10 mouse cellular contexts compared by ENCODE assay signal in genomic region chr10:81025639-81026275, GRCm38 (mm10). TPM values are rescaled to one million over a fixed set of nuclear protein-coding genes. Genes with fewer than 3 reads are reported as not detected.
A peak's percentile ranks its signal among the peaks of the same experiment; 100 is the strongest.
DNase-seq lines count a peak whose midpoint lies in the region; ATAC-seq and TF ChIP-seq lines count a peak whose summit lies in the region.
"Had no signal": no experiment of that assay in that cellular context is flagged by ENCODE, and none has a peak within 500 bp of the region (broad histone marks: within the 10 kb centered on the region; RNA-seq: fewer than 3 reads in every experiment).

Diras1 (minus strand) TSS chr10:81025662.

- no peak within 1 kb of the TSS for H3K9ac ChIP-seq in heart, embryonic 11.5 days (ENCODE audit: low read depth, low read length)
- H3K9ac ChIP-seq in limb, embryonic 13.5 days: peak within 1 kb of the TSS; percentile 50; the same call in 1 of the 2 replicates

- H3K36me3 ChIP-seq in heart, embryonic 11.5 days (ENCODE audit: control insufficient read depth, insufficient read depth, low read length): 0 out of 2 replicates have a peak, but pooled peaks cover 2% of the 10 kb centered on the region
- H3K36me3 ChIP-seq in E14TG2a.4 (ENCODE audit: insufficient read depth, low read length): no peaks in the 10 kb centered on the region
- peaks cover 10% of the 10 kb centered on the region for H3K36me3 ChIP-seq in hindbrain, embryonic 10.5 days
- H3K36me3 ChIP-seq in limb, embryonic 13.5 days: peaks cover 10% of the 10 kb centered on the region

- H3K4me1 ChIP-seq in heart, embryonic 11.5 days (ENCODE audit: control insufficient read depth, insufficient read depth, low read length): peaks cover 10% of the 10 kb centered on the region; the same call in 1 of the 2 replicates
- H3K4me1 ChIP-seq in E14TG2a.4 (replicated peaks; ENCODE audit: low read depth, low read length): peaks cover 57% of the 10 kb centered on the region
- H3K4me1 ChIP-seq in hindbrain, embryonic 10.5 days (replicated peaks): peaks cover 19% of the 10 kb centered on the region
- H3K4me1 ChIP-seq in limb, embryonic 13.5 days: peaks cover 6% of the 10 kb centered on the region

- no peak for DNase-seq in heart, postnatal 25 days (ENCODE audit: low spot score)
- no peak for DNase-seq in hindbrain, embryonic 10.5 days (ENCODE audit: low spot score)
- DNase-seq in ovary, postnatal 14 days (ENCODE audit: low spot score): no peak
- DNase-seq in cerebellum, adult 11 months: no peak
- DNase-seq: thymus, postnatal 25 days had no signal

- no peaks in the 10 kb centered on the region for H3K9me3 ChIP-seq in heart, embryonic 11.5 days (replicated peaks; ENCODE audit: control insufficient read depth, low read length)
- no peaks in the 10 kb centered on the region for H3K9me3 ChIP-seq in E14TG2a.4 (ENCODE audit: low read length)
- no peaks in the 10 kb centered on the region for H3K9me3 ChIP-seq in hindbrain, embryonic 10.5 days
- 0 out of 2 replicates have a peak, but pooled peaks cover 4% of the 10 kb centered on the region for H3K9me3 ChIP-seq in limb, embryonic 13.5 days

- H3K4me2 ChIP-seq in heart, embryonic 11.5 days: peak within 1 kb of the TSS; percentile 57
- H3K4me2 ChIP-seq in limb, embryonic 13.5 days (replicated peaks): peak within 1 kb of the TSS; percentile 62

- peak within 1 kb of the TSS; percentile 26 for H3K4me3 ChIP-seq in heart, embryonic 11.5 days (ENCODE audit: low read depth, low read length)
- H3K4me3 ChIP-seq in E14TG2a.4 (replicated peaks; ENCODE audit: low read length): peak within 1 kb of the TSS; percentile 63
- H3K4me3 ChIP-seq in hindbrain, embryonic 10.5 days: peak within 1 kb of the TSS; percentile 57
- peak within 1 kb of the TSS; percentile 35 for H3K4me3 ChIP-seq in limb, embryonic 13.5 days

- no peak within 1 kb of the TSS for H3K27ac ChIP-seq in heart, embryonic 11.5 days (ENCODE audit: low read depth, low read length)
- H3K27ac ChIP-seq in hindbrain, embryonic 10.5 days: peak within 1 kb of the TSS; percentile 81
- no peak within 1 kb of the TSS for H3K27ac ChIP-seq in limb, embryonic 13.5 days

- TF ChIP-seq CTCF in E14TG2a.4 (conservative IDR thresholded peaks at IDR 0.05; ENCODE audit: low read length): no peak

- intact Hi-C loops in heart, postnatal 25 days (cut with DNase I): no loop called here

- ATAC-seq in heart, embryonic 11.5 days (replicated peaks; ENCODE audit: insufficient number of reproducible peaks, low FRiP score, low TSS enrichment): no peak; the same call in 1 of the 2 replicates
- ATAC-seq in limb, embryonic 13.5 days (ENCODE audit: low FRiP score, low read depth): no peak
- no peak for ATAC-seq in CD4-positive, CD25-positive, alpha-beta regulatory T cell, adult 4 months

- WGBS in heart, embryonic 11.5 days (ENCODE audit: insufficient replicate concordance): 53% methylated on average over 12 of the region's 12 CpGs
- WGBS in hindbrain, embryonic 10.5 days: 51% methylated on average over 12 of the region's 12 CpGs
- 48% methylated on average over 12 of the region's 12 CpGs for WGBS in limb, embryonic 13.5 days

- H3K27me3 ChIP-seq in heart, embryonic 11.5 days (ENCODE audit: control insufficient read depth, insufficient read depth, low read length): peaks cover 48% of the 10 kb centered on the region
- H3K27me3 ChIP-seq in E14TG2a.4 (ENCODE audit: insufficient read depth, low read length): peaks cover 26% of the 10 kb centered on the region
- H3K27me3 ChIP-seq in hindbrain, embryonic 10.5 days (ENCODE audit: insufficient read depth, poor library complexity, severe bottlenecking): peaks cover 63% of the 10 kb centered on the region
- H3K27me3 ChIP-seq in limb, embryonic 13.5 days: peaks cover 66% of the 10 kb centered on the region

RNA-seq across cellular contexts. Expression of gene Diras1, which starts in this region (rescaled TPM):
- polyA plus RNA-seq in heart, embryonic 11.5 days (2014; fragmentation: Nextera tagmentation; extraction: Ambion mirVana): 0.13 TPM in 1 of 2 replicates, not detected in the other
- total RNA-seq in heart, postnatal 25 days (2021): not detected
- 4.6 and 9.8 TPM in 2 replicates for polyA plus RNA-seq in hindbrain, embryonic 10.5 days (2016; fragmentation: Nextera tagmentation; extraction: Ambion mirVana)
- polyA plus RNA-seq in limb, embryonic 13.5 days (2015; fragmentation: Nextera tagmentation; extraction: Ambion mirVana): 0.15 and 0.33 TPM in 2 replicates
- not detected for polyA plus RNA-seq in CD4-positive, CD25-positive, alpha-beta regulatory T cell, adult 4 months (2017; shearing (Covaris generic))
- polyA plus RNA-seq: liver, embryonic 16.5 days had no signal
